Mouse (Mus musculus): ENCODE measurements around the gene Samd4. TPM values are rescaled to one million over a fixed set of nuclear protein-coding genes. Genes with fewer than 3 reads are reported as not detected.

The Samd4 gene
- 13.3 and 14.8 TPM in 2 replicates for polyA plus RNA-seq (2015; fragmentation: Nextera tagmentation; extraction: Ambion mirVana)

- no peaks in the 10 kb centered on the region for H3K9me3 ChIP-seq
- peak within 1 kb of the TSS; percentile 96 for H3K4me2 ChIP-seq (replicated peaks)
- peaks cover 23% of the 10 kb centered on the region for H3K4me1 ChIP-seq
- peak within 1 kb of the TSS; percentile 89 for H3K9ac ChIP-seq
- peak; percentile 83 for ATAC-seq (ENCODE audit: low FRiP score, low read depth)
- WGBS = 1% methylated on average over 53 of the region's 54 CpGs
- H3K4me3 ChIP-seq = peak within 1 kb of the TSS; percentile 83
- H3K27ac ChIP-seq = peak within 1 kb of the TSS; percentile 94
- no peaks in the 10 kb centered on the region for H3K27me3 ChIP-seq
- H3K36me3 ChIP-seq = no peaks in the 10 kb centered on the region
These were observed at the start of gene Samd4 for GRCm38 (mm10) chr14:46882431-46883067. Gene Samd4, plus strand, starts transcription at chr14:46882854.

DNA sequence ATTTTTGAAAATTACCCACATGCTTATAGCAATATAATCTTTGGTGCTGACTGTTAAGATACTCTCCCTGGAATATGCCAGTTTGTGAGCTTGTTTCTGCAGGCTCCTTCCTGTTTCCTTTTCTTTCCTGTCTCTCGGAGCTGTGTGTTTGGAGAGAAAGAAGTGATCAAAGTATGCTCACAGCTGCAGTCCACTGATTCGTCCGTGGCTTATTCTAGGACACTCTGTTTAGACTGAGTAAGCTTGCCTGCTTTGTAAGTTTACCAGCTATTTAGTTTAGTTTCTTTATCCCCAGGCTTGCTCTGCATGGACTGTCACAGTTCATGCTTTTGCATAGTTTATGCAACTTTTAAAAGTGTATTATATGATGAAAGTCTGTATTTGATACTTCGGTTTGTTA lies 43.3 kb upstream of the Samd4 start:
- H3K27ac ChIP-seq = no peak overlapping the region
- no peak for ATAC-seq (ENCODE audit: low FRiP score, low read depth)
- H3K4me2 ChIP-seq (replicated peaks) = no peak overlapping the region
- no peaks in the 10 kb centered on the region for H3K9me3 ChIP-seq
- H3K9ac ChIP-seq = no peak overlapping the region
- WGBS = 63% methylated on average over 4 of the region's 4 CpGs
- peaks cover 23% of the 10 kb centered on the region for H3K36me3 ChIP-seq
- no peaks in the 10 kb centered on the region for H3K27me3 ChIP-seq
- no peaks in the 10 kb centered on the region for H3K4me1 ChIP-seq
- H3K4me3 ChIP-seq = no peak overlapping the region

DNA sequence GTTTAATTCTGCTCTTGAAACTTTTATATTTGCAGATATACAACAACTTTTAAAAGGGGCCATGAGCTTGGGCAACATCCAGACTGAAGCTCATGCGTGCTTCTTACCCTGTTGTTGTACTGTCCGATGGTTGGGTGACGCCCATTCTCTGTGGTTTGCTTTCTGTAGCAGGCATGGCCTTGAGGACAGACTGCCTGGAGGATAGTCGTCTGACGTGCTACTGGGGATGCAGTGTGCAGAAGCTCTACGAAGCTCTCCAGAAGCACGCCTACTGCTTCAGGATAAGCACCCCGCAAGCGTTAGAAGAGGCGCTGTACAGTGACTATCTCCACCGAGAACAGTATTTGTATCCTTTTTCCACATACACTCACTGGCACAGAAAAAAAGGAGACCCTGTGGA lies 36.9 kb upstream of the Samd4 start:
- H3K36me3 ChIP-seq = peaks cover 40% of the 10 kb centered on the region
- WGBS = 93% methylated on average over 11 of the region's 11 CpGs
- no peaks in the 10 kb centered on the region for H3K4me1 ChIP-seq
- no peak for ATAC-seq (ENCODE audit: low FRiP score, low read depth)
- no peak overlapping the region for H3K4me3 ChIP-seq
- H3K27me3 ChIP-seq = no peaks in the 10 kb centered on the region
- no peak overlapping the region for H3K9ac ChIP-seq
- no peak overlapping the region for H3K27ac ChIP-seq
- no peak overlapping the region for H3K4me2 ChIP-seq (replicated peaks)
- no peaks in the 10 kb centered on the region for H3K9me3 ChIP-seq

DNA sequence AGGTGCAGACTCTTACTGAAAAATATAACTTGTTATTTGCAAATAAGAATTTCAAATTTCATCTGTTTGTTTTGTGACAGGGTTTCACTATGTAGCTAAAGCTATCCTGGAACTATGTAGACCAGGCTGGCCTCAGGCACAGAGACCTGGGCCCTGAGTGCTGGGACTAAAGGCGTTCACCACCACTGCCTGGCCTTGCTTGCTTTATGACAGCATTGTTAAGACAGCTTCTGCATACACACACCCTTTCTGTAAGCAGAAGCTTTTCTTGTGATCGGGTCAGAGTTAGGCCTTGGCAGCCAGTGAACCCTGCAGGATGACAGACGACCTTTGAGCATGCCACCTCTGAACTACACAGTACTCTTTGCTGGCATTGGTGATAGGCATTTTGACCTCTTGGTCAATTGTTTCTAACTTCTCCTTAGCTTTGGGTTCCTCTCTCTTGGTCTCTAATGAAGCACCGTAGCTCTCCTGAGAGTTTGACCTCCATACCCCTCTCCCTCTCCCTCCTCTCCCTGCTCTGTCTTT lies 34.5 kb upstream of the Samd4 start:
- H3K4me2 ChIP-seq (replicated peaks) = no peak overlapping the region
- H3K27ac ChIP-seq = no peak overlapping the region
- H3K9ac ChIP-seq = no peak overlapping the region
- 87% methylated on average over 4 of the region's 4 CpGs for WGBS
- no peaks in the 10 kb centered on the region for H3K27me3 ChIP-seq
- ATAC-seq (ENCODE audit: low FRiP score, low read depth) = no peak
- no peaks in the 10 kb centered on the region for H3K4me1 ChIP-seq
- H3K9me3 ChIP-seq = no peaks in the 10 kb centered on the region
- peaks cover 22% of the 10 kb centered on the region for H3K36me3 ChIP-seq
- no peak overlapping the region for H3K4me3 ChIP-seq

DNA sequence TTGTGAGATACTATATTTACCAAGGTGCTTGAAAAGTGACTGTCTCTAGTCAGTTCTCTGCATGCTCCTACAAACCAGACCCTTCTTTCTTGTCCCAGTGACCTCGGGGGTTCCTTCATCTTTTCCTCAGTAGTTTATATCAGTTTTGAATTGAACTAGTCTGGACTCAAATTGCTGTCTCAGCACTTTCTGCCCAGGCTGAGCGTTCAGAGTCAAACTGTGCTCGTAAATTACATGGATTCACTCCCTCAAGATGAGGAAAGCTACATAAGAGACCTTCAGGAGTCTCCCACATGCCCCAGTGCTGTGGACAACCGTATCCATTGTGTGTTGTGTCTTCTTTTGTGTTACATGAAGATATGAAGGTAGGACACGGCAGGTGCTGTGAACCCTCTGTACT lies 33.9 kb upstream of the Samd4 start:
- Histone ChIP-seq H3K36me3 (peaks cover 24% of the 10 kb centered on the region), H3K4me2 (replicated peaks) (no peak overlapping the region), H3K27ac (no peak overlapping the region), H3K27me3 (no peaks in the 10 kb centered on the region), H3K4me3 (no peak overlapping the region), H3K4me1 (no peaks in the 10 kb centered on the region), H3K9ac (no peak overlapping the region), H3K9me3 (no peaks in the 10 kb centered on the region)
- WGBS = 77% methylated on average over 5 of the region's 5 CpGs
- ATAC-seq (ENCODE audit: low FRiP score, low read depth) = no peak

DNA sequence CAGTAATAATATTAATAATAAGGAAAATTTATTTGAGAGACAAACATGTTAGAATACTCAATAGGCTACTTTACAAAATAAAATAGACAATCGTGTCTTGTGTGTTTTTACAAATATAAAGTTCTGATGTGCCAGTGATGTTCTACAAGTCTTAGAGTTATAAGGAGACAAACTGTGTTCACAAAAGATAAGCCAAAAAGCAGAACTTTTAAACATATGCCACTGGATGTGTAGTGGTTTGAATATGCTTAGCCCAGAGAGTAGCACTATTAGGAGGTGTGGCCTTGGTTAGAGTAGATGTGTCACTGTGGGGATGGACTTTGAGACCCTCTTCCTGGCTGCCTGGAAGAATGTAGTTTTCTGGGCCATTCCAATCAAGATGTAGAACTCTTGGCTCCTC lies 32.9 kb upstream of the Samd4 start:
- Histone ChIP-seq H3K9ac (no peak overlapping the region), H3K4me1 (no peaks in the 10 kb centered on the region), H3K27ac (no peak overlapping the region), H3K4me2 (replicated peaks) (no peak overlapping the region), H3K36me3 (peaks cover 29% of the 10 kb centered on the region), H3K9me3 (no peaks in the 10 kb centered on the region), H3K4me3 (no peak overlapping the region), H3K27me3 (no peaks in the 10 kb centered on the region)
- 84% methylated on average over 1 of the region's 1 CpGs for WGBS
- ATAC-seq (ENCODE audit: low FRiP score, low read depth) = no peak

DNA sequence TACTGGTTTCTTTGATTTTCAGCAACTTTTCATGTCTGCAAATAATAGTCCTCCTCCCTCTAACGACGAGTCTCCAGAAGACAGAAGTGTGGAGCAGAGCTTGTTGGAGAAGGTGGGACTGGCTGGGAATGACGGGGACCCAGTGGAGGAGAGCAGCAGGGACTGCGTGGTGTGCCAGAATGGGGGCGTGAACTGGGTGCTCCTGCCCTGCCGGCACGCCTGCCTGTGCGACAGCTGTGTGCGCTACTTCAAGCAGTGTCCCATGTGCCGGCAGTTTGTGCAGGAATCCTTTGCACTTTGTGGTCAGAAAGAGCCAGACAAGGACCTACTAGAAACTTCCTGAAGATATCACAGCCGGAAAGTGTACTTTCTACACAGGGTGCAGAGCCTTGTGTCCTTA lies 29.0 kb upstream of the Samd4 start:
- H3K9ac ChIP-seq = no peak overlapping the region
- H3K27me3 ChIP-seq = no peaks in the 10 kb centered on the region
- peaks cover 20% of the 10 kb centered on the region for H3K36me3 ChIP-seq
- no peak overlapping the region for H3K4me2 ChIP-seq (replicated peaks)
- no peak overlapping the region for H3K27ac ChIP-seq
- WGBS = 81% methylated on average over 11 of the region's 11 CpGs
- ATAC-seq (ENCODE audit: low FRiP score, low read depth) = no peak
- no peaks in the 10 kb centered on the region for H3K4me1 ChIP-seq
- no peak overlapping the region for H3K4me3 ChIP-seq
- H3K9me3 ChIP-seq = no peaks in the 10 kb centered on the region

DNA sequence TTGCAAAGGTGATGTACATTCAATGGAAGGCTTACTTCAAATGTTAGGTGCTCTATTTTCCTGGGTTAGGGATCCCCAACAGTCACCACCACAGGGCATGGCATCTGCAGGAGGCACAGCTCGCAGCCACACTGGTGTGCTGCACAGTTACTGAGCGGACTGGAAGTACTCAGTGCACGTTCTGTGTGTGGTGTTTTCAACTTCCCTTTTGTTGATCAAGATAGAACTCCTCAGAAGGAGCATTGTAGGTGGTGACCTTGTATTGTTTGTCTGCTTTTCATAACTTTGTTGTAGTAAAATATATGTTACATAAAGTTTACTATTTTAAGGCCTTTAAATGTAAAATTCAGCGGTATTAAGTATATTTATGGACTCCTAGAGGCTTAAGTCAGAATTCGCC lies 19.7 kb upstream of the Samd4 start:
- H3K4me1 ChIP-seq = no peaks in the 10 kb centered on the region
- H3K27me3 ChIP-seq = no peaks in the 10 kb centered on the region
- H3K4me3 ChIP-seq = no peak overlapping the region
- H3K9me3 ChIP-seq = no peaks in the 10 kb centered on the region
- no peak overlapping the region for H3K27ac ChIP-seq
- 83% methylated on average over 5 of the region's 5 CpGs for WGBS
- no peak overlapping the region for H3K4me2 ChIP-seq (replicated peaks)
- H3K36me3 ChIP-seq = no peaks in the 10 kb centered on the region
- no peak for ATAC-seq (ENCODE audit: low FRiP score, low read depth)
- H3K9ac ChIP-seq = no peak overlapping the region

GRCm38 (mm10) chr14:46880935-46881334 lies 1.7 kb upstream of the Samd4 start:
- Histone ChIP-seq H3K4me2 (replicated peaks) (peak overlapping the region; percentile 96), H3K4me1 (peaks cover 19% of the 10 kb centered on the region), H3K9me3 (no peaks in the 10 kb centered on the region), H3K9ac (no peak overlapping the region), H3K4me3 (peak overlapping the region; percentile 83), H3K27me3 (no peaks in the 10 kb centered on the region), H3K36me3 (no peaks in the 10 kb centered on the region), H3K27ac (no peak overlapping the region)
- WGBS = 4% methylated on average over 10 of the region's 10 CpGs
- no peak for ATAC-seq (ENCODE audit: low FRiP score, low read depth)

- H3K4me1 ChIP-seq = peaks cover 23% of the 10 kb centered on the region
- 3% methylated on average over 40 of the region's 40 CpGs for WGBS
These were observed 848 bp upstream of the Samd4 start for GRCm38 (mm10) chr14:46881581-46882430.

DNA sequence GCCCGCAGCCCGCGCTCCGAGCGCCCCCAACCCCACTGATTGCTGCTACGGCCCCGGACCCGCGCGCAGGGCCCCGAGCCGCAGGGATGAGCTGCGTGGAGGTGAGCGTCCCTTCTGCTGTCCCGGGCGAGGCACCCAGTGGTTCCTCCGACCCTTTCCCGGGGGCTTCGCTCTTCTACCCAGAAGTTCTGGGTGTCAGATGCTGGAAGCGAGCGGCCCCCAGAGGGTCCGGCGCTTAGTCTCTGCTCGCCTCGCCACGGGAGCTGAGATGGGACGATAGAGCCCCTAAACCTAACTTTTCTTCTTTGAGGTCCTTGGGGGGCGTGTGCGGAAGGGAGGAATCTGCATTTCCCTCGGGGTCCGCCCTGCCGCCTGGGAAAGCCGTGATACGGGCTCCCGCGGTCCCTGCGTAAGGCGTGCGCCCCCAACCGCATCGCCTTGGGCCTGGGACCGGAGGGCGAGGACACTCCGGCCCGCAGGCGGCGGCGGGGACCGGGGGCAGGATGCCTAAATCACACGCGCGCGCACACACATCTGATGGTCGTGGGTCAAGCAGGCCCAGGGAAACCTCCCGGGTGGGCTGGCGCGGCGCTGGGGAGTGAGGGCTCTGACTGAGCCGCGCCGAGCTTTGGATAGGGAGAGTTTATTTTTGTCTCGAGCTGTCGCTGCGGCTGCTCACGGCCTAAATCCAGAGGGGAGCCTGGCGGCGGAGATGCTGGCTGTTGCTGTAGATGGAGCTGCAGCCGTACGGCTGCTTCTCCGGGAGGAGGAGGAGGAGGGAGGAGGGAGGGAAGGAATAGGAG lies 615 bp downstream of the Samd4 start:
- Histone ChIP-seq H3K9ac (peak overlapping the region; percentile 89), H3K36me3 (no peaks in the 10 kb centered on the region), H3K27ac (peak overlapping the region; percentile 94), H3K4me3 (peak overlapping the region; percentile 83), H3K4me1 (peaks cover 23% of the 10 kb centered on the region), H3K27me3 (no peaks in the 10 kb centered on the region), H3K9me3 (no peaks in the 10 kb centered on the region), H3K4me2 (replicated peaks) (peak overlapping the region; percentile 96)
- WGBS = under 1% methylated on average over 67 of the region's 70 CpGs
- ATAC-seq (ENCODE audit: low FRiP score, low read depth) = peak; percentile 31; the same call in 1 of the 2 replicates

More at GRCm38 (mm10) chr14:46881581-46882430, 848 bp upstream of the Samd4 start:
- H3K27ac ChIP-seq = peak overlapping the region; percentile 94
- peak overlapping the region; percentile 83 for H3K4me3 ChIP-seq
- H3K27me3 ChIP-seq = no peaks in the 10 kb centered on the region
- no peaks in the 10 kb centered on the region for H3K36me3 ChIP-seq
- no peaks in the 10 kb centered on the region for H3K9me3 ChIP-seq
- 0 out of 2 replicates have a peak, but pooled peaks have one; percentile 2 for ATAC-seq (ENCODE audit: low FRiP score, low read depth)
- H3K9ac ChIP-seq = peak overlapping the region; percentile 89
- H3K4me2 ChIP-seq (replicated peaks) = peak overlapping the region; percentile 96
